Comparison of ENCODE assay signal across 14 mouse cellular contexts in genomic region chr4:127215103-127215502, GRCm38 (mm10). TPM values are rescaled to one million over a fixed set of nuclear protein-coding genes. Genes with fewer than 3 reads are reported as not detected.
DNase-seq lines count a peak whose midpoint lies in the region; ATAC-seq and TF ChIP-seq lines count a peak whose summit lies in the region.
"Had no signal": no experiment of that assay in that cellular context is flagged by ENCODE, and none has a peak within 500 bp of the region (broad histone marks: within the 10 kb centered on the region; RNA-seq: fewer than 3 reads in every experiment).

No protein-coding gene starts in this region.

- peaks cover 26% of the 10 kb centered on the region for H3K27me3 ChIP-seq in forebrain, embryonic 12.5 days
- peaks cover 19% of the 10 kb centered on the region for H3K27me3 ChIP-seq in forebrain, embryonic 13.5 days
- H3K27me3 ChIP-seq in stomach, postnatal 0 days (ENCODE audit: control insufficient read depth, insufficient read depth, low read length), result no peaks in the 10 kb centered on the region; the same call in 1 of the 2 replicates

- H3K9ac ChIP-seq in forebrain, embryonic 12.5 days, result no peak overlapping the region
- H3K9ac ChIP-seq in forebrain, embryonic 13.5 days, result no peak overlapping the region
- H3K9ac ChIP-seq in stomach, postnatal 0 days (ENCODE audit: low read length), result no peak overlapping the region
- H3K9ac ChIP-seq: forebrain, embryonic 15.5 days; lung, embryonic 15.5 days had no signal

- no peak for ATAC-seq in forebrain, embryonic 12.5 days (ENCODE audit: low FRiP score)
- ATAC-seq in forebrain, embryonic 13.5 days, result no peak
- ATAC-seq in stomach, postnatal 0 days (ENCODE audit: low FRiP score, low TSS enrichment), result no peak

- H3K4me1 ChIP-seq in forebrain, embryonic 12.5 days, result peaks cover 14% of the 10 kb centered on the region
- H3K4me1 ChIP-seq in forebrain, embryonic 13.5 days, result peaks cover 20% of the 10 kb centered on the region
- no peaks in the 10 kb centered on the region for H3K4me1 ChIP-seq in stomach, postnatal 0 days (replicated peaks; ENCODE audit: control insufficient read depth, insufficient read depth)
- H3K4me1 ChIP-seq: lung, embryonic 15.5 days had no signal

- no peaks in the 10 kb centered on the region for H3K36me3 ChIP-seq in forebrain, embryonic 12.5 days (replicated peaks)
- H3K36me3 ChIP-seq in forebrain, embryonic 13.5 days (ENCODE audit: poor library complexity, severe bottlenecking), result no peaks in the 10 kb centered on the region
- no peaks in the 10 kb centered on the region for H3K36me3 ChIP-seq in stomach, postnatal 0 days (ENCODE audit: control insufficient read depth, insufficient read depth, low read length)
- H3K36me3 ChIP-seq: forebrain, embryonic 15.5 days; lung, embryonic 15.5 days had no signal

- H3K4me3 ChIP-seq in forebrain, embryonic 12.5 days (replicated peaks), result peak overlapping the region; percentile 24; the same call in 1 of the 2 replicates
- H3K4me3 ChIP-seq in forebrain, embryonic 13.5 days, result no peak overlapping the region
- H3K4me3 ChIP-seq in layer of hippocampus, adult 2 months, result no peak overlapping the region
- no peak overlapping the region for H3K4me3 ChIP-seq in stomach, postnatal 0 days (ENCODE audit: low read depth, low read length)
- H3K4me3 ChIP-seq: lung, embryonic 15.5 days had no signal

- DNase-seq in layer of hippocampus, adult 2 months (ENCODE audit: low spot score in 2 of 2), result no peak
- DNase-seq in layer of hippocampus, postnatal 36 days, result no peak
- peak; percentile 53 for DNase-seq in retina, postnatal 1 day
- DNase-seq in retina, embryonic 14.5 days (ENCODE audit: low spot score), result no peak
- no peak for DNase-seq in stomach, postnatal 0 days (ENCODE audit: low spot score)
- DNase-seq in embryo, embryonic 11 days, result no peak
- DNase-seq: gastrocnemius, postnatal 36 days; spleen, adult 18-20 months; thymus, adult 2 months had no signal

- H3K4me2 ChIP-seq in forebrain, embryonic 12.5 days, result peak overlapping the region; percentile 47; the same call in 1 of the 2 replicates
- H3K4me2 ChIP-seq in forebrain, embryonic 13.5 days, result no peak overlapping the region
- H3K4me2 ChIP-seq in stomach, postnatal 0 days (replicated peaks; ENCODE audit: low read depth), result no peak overlapping the region
- H3K4me2 ChIP-seq: lung, embryonic 15.5 days had no signal

- no peak for TF ChIP-seq EP300 in stomach, postnatal 0 days (optimal IDR thresholded peaks at IDR 0.05)

- WGBS in forebrain, embryonic 12.5 days, result 60% methylated on average over 11 of the region's 11 CpGs
- WGBS in forebrain, embryonic 13.5 days, result 55% methylated on average over 11 of the region's 11 CpGs
- WGBS in stomach, postnatal 0 days, result 49% methylated on average over 11 of the region's 11 CpGs

- no peak overlapping the region for H3K27ac ChIP-seq in forebrain, embryonic 12.5 days
- H3K27ac ChIP-seq in forebrain, embryonic 13.5 days, result no peak overlapping the region
- no peak overlapping the region; the same call in 1 of the 2 replicates for H3K27ac ChIP-seq in layer of hippocampus, adult 2 months
- H3K27ac ChIP-seq in stomach, postnatal 0 days (replicated peaks), result no peak overlapping the region
- H3K27ac ChIP-seq: forebrain, embryonic 15.5 days; lung, embryonic 15.5 days had no signal

- peak; percentile 64 for TF ChIP-seq CTCF in layer of hippocampus, adult 2 months (conservative IDR thresholded peaks at IDR 0.05)
- peak; percentile 54 for TF ChIP-seq CTCF in stomach, postnatal 0 days (IDR thresholded peaks at IDR 0.05; ENCODE audit: low read depth)

- H3K9me3 ChIP-seq in forebrain, embryonic 12.5 days, result no peaks in the 10 kb centered on the region
- H3K9me3 ChIP-seq in forebrain, embryonic 13.5 days (replicated peaks), result no peaks in the 10 kb centered on the region
- no peaks in the 10 kb centered on the region for H3K9me3 ChIP-seq in stomach, postnatal 0 days (ENCODE audit: control insufficient read depth, low read length)
- H3K9me3 ChIP-seq: forebrain, embryonic 15.5 days; lung, embryonic 15.5 days had no signal

RNA-seq across cellular contexts. Expression of gene Smim12, which starts 28.5 kb away (rescaled TPM):
- 44.2 and 46.6 TPM in 2 replicates for polyA plus RNA-seq in forebrain, embryonic 12.5 days (2016; fragmentation: Nextera tagmentation; extraction: Ambion mirVana)
- 50.4 and 51.3 TPM in 2 replicates for polyA plus RNA-seq in forebrain, embryonic 13.5 days (2015; fragmentation: Nextera tagmentation; extraction: Ambion mirVana)
- total RNA-seq in layer of hippocampus, adult 2 months (2021), result 10 to 100 TPM; 48.5 to 55.1 TPM
- total RNA-seq in layer of hippocampus, postnatal 36 days (2021), result 10 to 100 TPM; 51.2 to 59.5 TPM
- polyA plus RNA-seq in stomach, postnatal 0 days (2015; fragmentation: Nextera tagmentation; extraction: Ambion mirVana), result 37.7 and 41.1 TPM in 2 replicates

RNA-seq across cellular contexts. Expression of gene Dlgap3, which starts 46.1 kb away (rescaled TPM):
- 5.7 and 5.8 TPM in 2 replicates for polyA plus RNA-seq in forebrain, embryonic 12.5 days (2016; fragmentation: Nextera tagmentation; extraction: Ambion mirVana)
- polyA plus RNA-seq in forebrain, embryonic 13.5 days (2015; fragmentation: Nextera tagmentation; extraction: Ambion mirVana), result 4.9 and 5.4 TPM in 2 replicates
- total RNA-seq in layer of hippocampus, adult 2 months (2021), result 100 to 1,000 TPM; 283 to 292 TPM
- 100 to 1,000 TPM; 283 to 287 TPM for total RNA-seq in layer of hippocampus, postnatal 36 days (2021)
- 0.45 and 0.47 TPM in 2 replicates for polyA plus RNA-seq in stomach, postnatal 0 days (2015; fragmentation: Nextera tagmentation; extraction: Ambion mirVana)
- polyA plus RNA-seq: C2C12 had no signal
